Mouse (Mus musculus) heart, embryonic 13.5 days (tissue): ENCODE results near the gene Cacnb4. TPM values are rescaled to one million over a fixed set of nuclear protein-coding genes. Genes with fewer than 3 reads are reported as not detected.

ENCODE experiments used
- ATAC-seq: fragments of 200-750 bp; cut with Nextera tagmentation; 2 replicates; pipeline ENCODE4 v1.8.0; 2017; ENCODE audit warnings: moderate TSS enrichment; ENCODE audit not compliant: insufficient number of reproducible peaks, low FRiP score, low TSS enrichment; ENCODE audit errors: extremely low read depth
- H3K27ac ChIP-seq: fragments of 300-500 bp; sonication (generic); replicated peaks from 2 replicates; pipeline ENCODE4 v1.5.1; 2015; ENCODE audit warnings: moderate library complexity, mild to moderate bottlenecking, inconsistent platforms
- H3K27me3 ChIP-seq: fragments of 300-500 bp; sonication (generic); replicated peaks from 2 replicates; pipeline ENCODE4 v1.6.1; 2015; ENCODE audit warnings: mild to moderate bottlenecking, inconsistent platforms
- H3K36me3 ChIP-seq: fragments of 300-500 bp; sonication (generic); 2 replicates; pipeline ENCODE4 v1.6.1; 2015; ENCODE audit warnings: mild to moderate bottlenecking, inconsistent platforms
- H3K4me1 ChIP-seq: fragments of 300-500 bp; sonication (generic); 2 replicates; pipeline ENCODE4 v1.6.1; 2015; ENCODE audit warnings: inconsistent platforms
- H3K4me2 ChIP-seq: fragments of 300-500 bp; sonication (generic); 2 replicates; pipeline ENCODE4 v1.6.1; 2015; ENCODE audit warnings: inconsistent platforms, mild to moderate bottlenecking, moderate library complexity
- H3K4me3 ChIP-seq: fragments of 300-500 bp; sonication (generic); 2 replicates; pipeline ENCODE4 v1.5.1; 2015; ENCODE audit warnings: moderate library complexity, mild to moderate bottlenecking, inconsistent platforms
- H3K9ac ChIP-seq: fragments of 300-500 bp; sonication (generic); 2 replicates; pipeline ENCODE4 v1.6.1; 2015; ENCODE audit warnings: inconsistent platforms, mild to moderate bottlenecking, moderate library complexity
- H3K9me3 ChIP-seq: fragments of 300-500 bp; sonication (generic); 2 replicates; pipeline ENCODE4 v1.6.1; 2016; ENCODE audit warnings: inconsistent platforms
- WGBS: fragments of 180-500 bp; shearing (Covaris S2); methylation state at CpG from one replicate; pipeline ENCODE4 v1.1.7; 2015; ENCODE audit warnings: mixed read lengths; 5-methylcytosine and 5-hydroxymethylcytosine counted together
- polyA plus RNA-seq: library from polyadenylated mRNA; unstranded; fragments of >200 nt; fragmentation: Nextera tagmentation; extraction: Ambion mirVana; gene quantifications from 2 replicates; pipeline ENCODE4 v1.2.1, GENCODE M21; 2015

The Cacnb4 gene
- polyA plus RNA-seq, 1 experiment from 2014 or later: 0.41 TPM

DNA sequence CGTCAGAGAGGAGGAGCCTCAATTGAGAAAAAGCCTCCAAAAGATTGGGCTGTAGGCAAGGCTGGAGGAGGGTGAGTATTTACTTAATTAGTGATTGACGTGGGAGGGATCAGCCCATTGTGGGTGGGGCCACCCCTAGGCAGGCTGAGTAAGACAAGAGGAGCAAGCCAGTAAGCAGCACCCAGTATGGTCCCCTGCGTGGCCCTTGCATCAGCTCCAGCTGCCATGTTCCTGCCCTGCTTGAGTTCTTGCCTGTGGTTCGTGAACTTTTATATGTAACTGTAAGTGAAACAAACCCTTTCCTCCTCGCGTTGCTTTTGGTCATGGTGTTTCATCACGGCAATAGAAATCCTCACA is 298.2 kb downstream of the Cacnb4 start, which contains the start of gene Neb:
TSS of gene Neb (minus strand) at position 27 of the 357 bp plus-strand sequence.
- ATAC-seq: no peak
- no peaks in the 10 kb centered on the region for H3K36me3 ChIP-seq
- H3K9me3 ChIP-seq: no peaks in the 10 kb centered on the region
- H3K27me3 ChIP-seq: no peaks in the 10 kb centered on the region
- peak within 1 kb of the TSS; percentile 17 for H3K4me3 ChIP-seq
- H3K4me1 ChIP-seq: 0 out of 2 replicates have a peak, but pooled peaks cover 4% of the 10 kb centered on the region
- no peak within 1 kb of the TSS for H3K9ac ChIP-seq
- 42% methylated on average over 7 of the region's 7 CpGs for WGBS
- no peak within 1 kb of the TSS for H3K27ac ChIP-seq
- H3K4me2 ChIP-seq: peak within 1 kb of the TSS; percentile 42

Other genes starting within 250 kb of the Cacnb4 start
- 24.9 and 26.3 TPM in 2 replicates for gene Stam2, start 65.5 kb upstream of the Cacnb4 start, polyA plus RNA-seq
- 1.1 and 1.2 TPM in 2 replicates for gene Fmnl2, start 181.0 kb upstream of the Cacnb4 start, polyA plus RNA-seq